Mouse (Mus musculus) bone marrow macrophage, adult 2 months (primary cell): Measurements from ENCODE around the gene Mvp.

Experiments used
- CTCF ChIP-seq: IDR thresholded peaks from 2 replicates; pipeline ENCODE4 v1.5.1; 2012; ENCODE audit warnings: low read depth, mild to moderate bottlenecking, low read length, moderate library complexity
- POLR2A ChIP-seq: IDR thresholded peaks from 2 replicates; pipeline ENCODE4 v1.6.1; 2012; ENCODE audit warnings: mild to moderate bottlenecking, low read depth, low read length, borderline replicate concordance

GRCm38 (mm10) chr7:127021563-127022527 is 7.4 kb upstream of the Mvp start:
- TF ChIP-seq CTCF (no peak), POLR2A (no peak)
